Mouse (Mus musculus) lung, adult 2 months (tissue): ENCODE data around the gene Slc1a5.

Experiments
- CTCF ChIP-seq: fragments of 200-500 bp; IDR thresholded peaks from 2 replicates; pipeline ENCODE4 v1.5.1; 2011; ENCODE audit warnings: mild to moderate bottlenecking, low read length, control low read depth; ENCODE audit not compliant: insufficient read depth
- POLR2A ChIP-seq: fragments of 200-500 bp; IDR thresholded peaks from 2 replicates; pipeline ENCODE4 v1.6.1; 2011; ENCODE audit warnings: low read depth, mild to moderate bottlenecking, control low read depth, low read length, borderline replicate concordance; ENCODE audit errors: extremely low read depth

DNA sequence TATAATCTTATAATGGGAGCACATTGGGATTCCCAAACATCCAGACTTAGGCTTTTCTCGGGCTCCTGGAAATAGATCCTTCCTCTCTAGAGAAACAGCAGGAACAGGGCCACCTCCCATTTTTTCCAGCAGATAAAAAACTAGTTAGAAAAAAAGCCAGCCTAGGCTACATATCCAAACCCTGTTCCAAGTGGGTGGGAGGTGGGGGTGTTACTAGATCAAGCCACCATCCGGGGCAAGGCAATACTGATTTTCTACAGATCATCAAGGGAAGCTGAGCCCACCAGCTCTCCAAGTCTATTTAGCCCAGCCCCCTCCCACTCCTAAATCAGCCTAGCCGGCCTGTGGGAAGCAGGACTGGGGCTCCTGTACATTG is 63.5 kb downstream of the Slc1a5 start:
- TF ChIP-seq CTCF (no peak), POLR2A (no peak)
